ENCODE assay signal across 15 mouse cellular contexts in the genomic region with DNA sequence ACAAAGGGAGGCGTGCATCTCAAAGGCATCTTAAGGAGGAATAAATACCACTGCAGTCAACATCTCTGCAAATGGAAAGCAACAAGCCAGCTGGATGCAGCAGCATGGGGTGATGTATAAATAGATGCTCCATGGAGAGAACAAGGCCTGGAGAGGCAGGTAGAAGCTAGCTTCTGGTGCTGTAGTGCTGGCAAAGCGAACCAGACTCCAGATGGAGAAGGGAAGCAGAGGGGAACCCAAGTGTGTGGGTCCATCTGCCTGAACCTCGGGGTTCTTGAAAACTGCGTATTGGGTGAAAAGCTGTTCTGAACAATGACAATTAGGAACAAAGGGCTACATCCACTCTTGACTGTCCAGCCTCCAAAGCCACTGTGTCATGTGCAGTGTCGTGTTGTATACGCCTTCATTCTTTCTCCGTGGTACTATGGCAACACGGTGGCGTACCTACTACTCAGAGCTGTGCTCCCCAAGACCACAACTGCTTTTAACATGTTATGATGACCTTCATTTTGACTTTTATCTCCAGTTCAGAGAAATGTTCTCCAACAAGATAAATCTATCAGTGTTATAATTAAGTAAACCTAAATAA. TPM values are rescaled to one million over a fixed set of nuclear protein-coding genes. Genes with fewer than 3 reads are reported as not detected.
A peak's percentile ranks its signal among the peaks of the same experiment; 100 is the strongest.
DNase-seq lines count a peak whose midpoint lies in the region; ATAC-seq lines count a peak whose summit lies in the region.
"Had no signal": no experiment of that assay in that cellular context is flagged by ENCODE, and none has a peak within 500 bp of the region (broad histone marks: within the 10 kb centered on the region; RNA-seq: fewer than 3 reads in every experiment).

No protein-coding gene starts in this region.

- H3K4me3 ChIP-seq in hindbrain, embryonic 12.5 days: no peak overlapping the region
- H3K4me3 ChIP-seq: embryonic facial prominence, embryonic 12.5 days; myocyte had no signal

- intact Hi-C loops in left cerebral cortex, postnatal 14 days (cut with DNase I): loop anchor here (10.0 kb wide), 1 partner anchor 192 kb away; no protein-coding TSS in a partner anchor

- H3K9me3 ChIP-seq in hindbrain, embryonic 12.5 days (replicated peaks): no peaks in the 10 kb centered on the region
- H3K9me3 ChIP-seq: embryonic facial prominence, embryonic 12.5 days had no signal

- peak; percentile 75 for ATAC-seq in hindbrain, embryonic 12.5 days (ENCODE audit: low FRiP score)
- ATAC-seq: activated CD4-positive, CD25-positive, alpha-beta regulatory T cell, adult 4 months had no signal

- peak; percentile 8 for DNase-seq in right cerebral cortex, adult 18-20 months
- DNase-seq in right cerebral cortex, postnatal 4 days: no peak
- peak; percentile 4 to 8 for DNase-seq in left cerebral cortex, postnatal 14 days (ENCODE audit: low spot score in 2 of 2)
- peak; percentile 32 for DNase-seq in telencephalon, adult 2 months (ENCODE audit: low read depth, low spot score)
- no peak for DNase-seq in kidney, postnatal 36 days
- no peak for DNase-seq in testis, postnatal 10 days (ENCODE audit: low spot score)
- DNase-seq in thymus, postnatal 0 days (ENCODE audit: low spot score): no peak
- DNase-seq: gastrocnemius, postnatal 36 days; kidney, adult 9 months had no signal

- H3K9ac ChIP-seq in hindbrain, embryonic 12.5 days: no peak overlapping the region
- H3K9ac ChIP-seq: embryonic facial prominence, embryonic 12.5 days; liver, embryonic 14.5 days had no signal

- no peaks in the 10 kb centered on the region for H3K36me3 ChIP-seq in hindbrain, embryonic 12.5 days
- H3K36me3 ChIP-seq: embryonic facial prominence, embryonic 12.5 days had no signal

- peaks cover 8% of the 10 kb centered on the region for H3K4me1 ChIP-seq in hindbrain, embryonic 12.5 days
- H3K4me1 ChIP-seq: embryonic facial prominence, embryonic 12.5 days had no signal

- H3K27ac ChIP-seq in hindbrain, embryonic 12.5 days: no peak overlapping the region
- H3K27ac ChIP-seq: embryonic facial prominence, embryonic 12.5 days; liver, embryonic 14.5 days had no signal

- H3K4me2 ChIP-seq in hindbrain, embryonic 12.5 days (replicated peaks): no peak overlapping the region
- H3K4me2 ChIP-seq: embryonic facial prominence, embryonic 12.5 days had no signal

- WGBS in hindbrain, embryonic 12.5 days: 50% methylated on average over 9 of the region's 9 CpGs

- H3K27me3 ChIP-seq in hindbrain, embryonic 12.5 days: no peaks in the 10 kb centered on the region
- H3K27me3 ChIP-seq: CH12.LX; embryonic facial prominence, embryonic 12.5 days had no signal

RNA-seq across cellular contexts. Expression of gene Tll1, which starts 53.8 kb away (rescaled TPM):
- polyA plus RNA-seq in hindbrain, embryonic 12.5 days (2016; fragmentation: Nextera tagmentation; extraction: Ambion mirVana): 2.3 and 3.0 TPM in 2 replicates
- total RNA-seq in left cerebral cortex, postnatal 14 days (2021): 1 to 10 TPM; 4.2 to 4.6 TPM
- polyA plus RNA-seq in thymus, postnatal 0 days (2015; fragmentation: Nextera tagmentation; extraction: Ambion mirVana): 0.13 TPM in 2 replicates
- total RNA-seq: CH12.LX had no signal
- polyA plus RNA-seq: activated CD4-positive, CD25-positive, alpha-beta regulatory T cell, adult 4 months had no signal

Comparison
In these comparisons a context has a peak if more than half of its experiments do, and no peak if none do; other contexts are left out.
1. DNase-seq: peak in right cerebral cortex, adult 18-20 months (single experiment), left cerebral cortex, postnatal 14 days (2 of 2) and telencephalon, adult 2 months (single experiment); none in right cerebral cortex, postnatal 4 days (single experiment), kidney, postnatal 36 days (0 of 2), testis, postnatal 10 days (single experiment) and thymus, postnatal 0 days (single experiment).